ENCODE assay signal across 9 mouse cellular contexts in the genomic region with DNA sequence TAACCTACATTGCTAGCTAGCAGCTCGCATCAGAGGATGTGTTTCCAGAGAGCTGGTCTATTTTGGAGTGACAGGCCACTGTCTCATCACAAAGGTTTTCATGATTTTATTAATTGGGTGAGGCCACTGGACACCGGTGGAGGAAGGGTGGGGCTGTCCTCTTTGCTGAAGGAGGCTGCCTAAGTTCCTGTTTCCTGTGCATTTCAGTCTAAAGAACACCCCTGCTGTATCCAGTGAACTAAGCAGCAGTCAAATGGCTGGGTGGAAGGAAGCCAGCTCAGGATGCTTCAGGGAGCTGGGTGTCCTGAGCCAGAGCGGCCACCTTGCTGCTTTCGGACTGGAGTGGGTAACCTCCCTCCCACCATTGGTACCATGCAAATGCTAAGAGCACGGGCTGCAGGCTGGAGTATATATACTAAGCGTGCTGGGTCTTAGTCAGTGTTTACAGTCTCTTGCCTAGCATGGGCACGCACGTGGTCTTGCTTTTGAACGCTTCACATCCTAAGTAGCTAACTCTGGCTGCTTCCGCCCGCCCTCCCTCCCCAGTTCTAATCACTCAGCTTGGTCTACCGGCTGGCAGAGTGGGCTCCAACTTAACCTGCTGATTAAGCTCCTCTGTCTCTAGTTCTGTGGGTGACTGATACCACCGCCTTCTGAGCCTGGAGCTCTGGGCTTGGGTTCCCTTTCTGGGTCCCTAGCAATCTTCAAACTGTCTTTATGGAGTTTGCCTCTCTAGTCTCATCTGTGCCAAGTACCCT. TPM values are rescaled to one million over a fixed set of nuclear protein-coding genes. Genes with fewer than 3 reads are reported as not detected.
DNase-seq lines count a peak whose midpoint lies in the region; ATAC-seq and TF ChIP-seq lines count a peak whose summit lies in the region.
"Had no signal": no experiment of that assay in that cellular context is flagged by ENCODE, and none has a peak within 500 bp of the region (broad histone marks: within the 10 kb centered on the region; RNA-seq: fewer than 3 reads in every experiment).

No protein-coding gene starts in this region.

- no peak overlapping the region for H3K4me3 ChIP-seq in hindbrain, postnatal 0 days (ENCODE audit: low read length)
- no peak overlapping the region for H3K4me3 ChIP-seq in lung, embryonic 15.5 days
- H3K4me3 ChIP-seq in intestine, embryonic 15.5 days (replicated peaks): no peak overlapping the region

- H3K27me3 ChIP-seq in hindbrain, postnatal 0 days (ENCODE audit: insufficient read depth, low read length): no peaks in the 10 kb centered on the region
- peaks cover 38% of the 10 kb centered on the region for H3K27me3 ChIP-seq in lung, embryonic 15.5 days
- H3K27me3 ChIP-seq in splenic B cell, adult 2 months (ENCODE audit: control insufficient read depth, insufficient read depth, low read length, poor library complexity, severe bottlenecking): no peaks in the 10 kb centered on the region
- peaks cover 23% of the 10 kb centered on the region for H3K27me3 ChIP-seq in intestine, embryonic 15.5 days (replicated peaks)

- peak; percentile 45 for ATAC-seq in common myeloid progenitor, adult 5-6 weeks (replicated peaks; ENCODE audit: low read depth, poor library complexity, severe bottlenecking)
- ATAC-seq in hindbrain, postnatal 0 days: no peak
- ATAC-seq in lung, embryonic 15.5 days (ENCODE audit: borderline replicate concordance, extremely low read depth, low FRiP score, low TSS enrichment): peak; percentile 55; the same call in 1 of the 2 replicates
- ATAC-seq in intestine, embryonic 15.5 days: no peak
- ATAC-seq: Patski had no signal

- peaks cover 11% of the 10 kb centered on the region for H3K4me1 ChIP-seq in hindbrain, postnatal 0 days (ENCODE audit: insufficient read depth, low read length)
- H3K4me1 ChIP-seq in lung, embryonic 15.5 days: peaks cover 23% of the 10 kb centered on the region
- peaks cover 21% of the 10 kb centered on the region for H3K4me1 ChIP-seq in intestine, embryonic 15.5 days (replicated peaks)

- 58% methylated on average over 13 of the region's 13 CpGs for WGBS in hindbrain, postnatal 0 days
- 43% methylated on average over 13 of the region's 13 CpGs for WGBS in lung, embryonic 15.5 days
- WGBS in intestine, embryonic 15.5 days: 51% methylated on average over 13 of the region's 13 CpGs

- H3K9ac ChIP-seq in hindbrain, postnatal 0 days (replicated peaks; ENCODE audit: low read length): no peak overlapping the region
- H3K9ac ChIP-seq in lung, embryonic 15.5 days: no peak overlapping the region
- H3K9ac ChIP-seq in intestine, embryonic 15.5 days: no peak overlapping the region

- H3K36me3 ChIP-seq in hindbrain, postnatal 0 days (ENCODE audit: insufficient read depth, low read length): no peaks in the 10 kb centered on the region
- H3K36me3 ChIP-seq in lung, embryonic 15.5 days: no peaks in the 10 kb centered on the region
- peaks cover 3% of the 10 kb centered on the region; the same call in 1 of the 2 replicates for H3K36me3 ChIP-seq in splenic B cell, adult 2 months (ENCODE audit: control insufficient read depth, insufficient read depth, low read length, poor library complexity, severe bottlenecking)
- no peaks in the 10 kb centered on the region for H3K36me3 ChIP-seq in intestine, embryonic 15.5 days

- DNase-seq in gastrocnemius, postnatal 10 days: peak; percentile 15
- DNase-seq in gastrocnemius, postnatal 4 days (ENCODE audit: low spot score in 2 of 2): no peak
- no peak for DNase-seq in hindbrain, postnatal 0 days (ENCODE audit: low spot score)
- DNase-seq in splenic B cell, adult 2 months (ENCODE audit: low read depth, low spot score): peak; percentile 76
- DNase-seq in spleen, postnatal 14 days (ENCODE audit: low spot score in 2 of 2): no peak

- no peak for TF ChIP-seq CTCF in hindbrain, postnatal 0 days (IDR thresholded peaks at IDR 0.05; ENCODE audit: low read depth)

- no peaks in the 10 kb centered on the region for H3K9me3 ChIP-seq in hindbrain, postnatal 0 days (ENCODE audit: low read length)
- H3K9me3 ChIP-seq in lung, embryonic 15.5 days: no peaks in the 10 kb centered on the region
- H3K9me3 ChIP-seq in intestine, embryonic 15.5 days: no peaks in the 10 kb centered on the region

- H3K27ac ChIP-seq in hindbrain, postnatal 0 days: no peak overlapping the region
- H3K27ac ChIP-seq in lung, embryonic 15.5 days: peak overlapping the region; percentile 65
- H3K27ac ChIP-seq in intestine, embryonic 15.5 days: no peak overlapping the region

- H3K4me2 ChIP-seq in hindbrain, postnatal 0 days (ENCODE audit: low read depth, low read length): 0 out of 2 replicates have a peak overlapping the region, but pooled peaks have one; percentile 88
- peak overlapping the region; percentile 91; the same call in 1 of the 2 replicates for H3K4me2 ChIP-seq in lung, embryonic 15.5 days
- H3K4me2 ChIP-seq in intestine, embryonic 15.5 days (replicated peaks): no peak overlapping the region

RNA-seq across cellular contexts. Expression of a gene that starts 3.3 kb away (rescaled TPM):
- 1 to 10 TPM; 4.0 to 4.8 TPM for total RNA-seq in gastrocnemius, postnatal 10 days (2021)
- 1 to 10 TPM; 5.9 to 6.8 TPM for total RNA-seq in gastrocnemius, postnatal 4 days (2021)
- 19.5 and 22.7 TPM in 2 replicates for total RNA-seq in common myeloid progenitor, adult 5-6 weeks (2017)
- 34.9 and 40.7 TPM in 2 replicates for total RNA-seq in hindbrain, postnatal 0 days (2014; rRNA removed)
- polyA plus RNA-seq in hindbrain, postnatal 0 days (2015; fragmentation: Nextera tagmentation; extraction: Ambion mirVana): 17.4 and 18.9 TPM in 2 replicates
- 10.9 and 12.2 TPM in 2 replicates for polyA plus RNA-seq in lung, embryonic 15.5 days (2015; fragmentation: Nextera tagmentation; extraction: Ambion mirVana)
- polyA plus RNA-seq in intestine, embryonic 15.5 days (2015; fragmentation: Nextera tagmentation; extraction: Ambion mirVana): 5.8 and 6.2 TPM in 2 replicates

Comparison
In these comparisons a context has a peak if more than half of its experiments do, and no peak if none do; other contexts are left out.
1. DNase-seq: peak in gastrocnemius, postnatal 10 days (single experiment) and splenic B cell, adult 2 months (single experiment); none in gastrocnemius, postnatal 4 days (0 of 2), hindbrain, postnatal 0 days (single experiment) and spleen, postnatal 14 days (0 of 2).
2. ATAC-seq: peak in common myeloid progenitor, adult 5-6 weeks (single experiment) and lung, embryonic 15.5 days (single experiment); none in hindbrain, postnatal 0 days (single experiment) and intestine, embryonic 15.5 days (single experiment).